Mouse (Mus musculus): ENCODE results near the gene Olfr649. TPM values are rescaled to one million over a fixed set of nuclear protein-coding genes. Genes with fewer than 3 reads are reported as not detected.

Olfr649 gene
- not detected for polyA plus RNA-seq (2014; fragmentation: Illumina TruSeq; extraction: RNeasy Lipid Tissue Mini Kit (QIAGEN cat#74804); ENCODE audit: low read depth, low replicate concordance)

GRCm38 (mm10) chr7:104195885-104196284, at the start of gene Olfr649:
TSS of gene Olfr649 (minus strand) at chr7:104195985.

DNA sequence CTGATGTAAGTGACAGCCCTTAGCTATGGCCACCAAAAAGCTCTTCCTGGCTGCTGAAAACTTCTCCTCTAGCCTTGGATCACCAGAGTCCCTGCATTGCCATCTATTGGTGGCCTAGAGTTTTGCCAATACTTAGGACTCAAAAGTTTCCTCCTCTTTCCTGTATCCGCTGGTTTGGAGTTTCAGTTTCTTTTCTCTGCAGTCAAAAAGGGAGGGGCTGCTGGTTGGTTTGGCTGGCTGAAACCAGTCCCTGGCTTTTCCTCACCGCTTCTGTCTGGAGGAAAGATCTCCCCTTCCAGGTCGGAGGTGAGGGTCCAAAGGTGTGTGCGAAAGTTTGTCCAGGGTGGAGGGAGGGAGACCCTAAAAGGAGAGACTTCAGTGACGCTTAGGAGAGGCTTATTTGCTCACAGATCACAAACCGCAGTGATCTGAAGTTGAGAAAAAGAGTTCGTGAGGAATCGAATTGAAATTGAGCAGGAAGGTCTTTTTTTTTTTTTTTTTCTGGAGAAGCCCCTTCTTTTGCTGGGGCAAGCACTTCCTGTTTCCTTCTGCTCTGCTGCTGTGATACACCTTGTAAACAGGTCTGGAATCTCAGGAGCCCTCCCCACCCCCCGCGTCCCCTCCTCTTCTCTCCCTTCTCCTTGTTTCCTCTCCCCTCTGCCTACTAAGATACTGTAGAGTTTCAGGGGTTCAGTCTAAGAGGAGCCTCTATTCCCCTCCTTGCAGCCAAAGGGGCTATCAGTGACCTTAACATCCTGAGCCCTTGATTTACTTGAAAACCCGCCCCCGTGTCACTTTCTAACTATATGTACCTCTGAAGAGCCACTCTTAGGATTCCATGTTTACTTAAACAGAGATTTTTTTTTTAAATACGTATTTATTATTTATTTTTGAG, 48.7 kb upstream of the Olfr649 start, which contains the start of gene Trim34a:
Gene Trim34a, plus strand, starts transcription at position 171 of the 895 bp plus-strand sequence.

GRCm38 (mm10) chr7:104218701-104219569, 23.1 kb upstream of the Olfr649 start, which contains the start of gene Trim6:
TSS of gene Trim6 (plus strand) at chr7:104218793.

GRCm38 (mm10) chr7:104183292-104183691, 12.5 kb downstream of the Olfr649 start, which contains the start of gene Olfr648:
TSS of gene Olfr648 (minus strand) at chr7:104183392.

DNA sequence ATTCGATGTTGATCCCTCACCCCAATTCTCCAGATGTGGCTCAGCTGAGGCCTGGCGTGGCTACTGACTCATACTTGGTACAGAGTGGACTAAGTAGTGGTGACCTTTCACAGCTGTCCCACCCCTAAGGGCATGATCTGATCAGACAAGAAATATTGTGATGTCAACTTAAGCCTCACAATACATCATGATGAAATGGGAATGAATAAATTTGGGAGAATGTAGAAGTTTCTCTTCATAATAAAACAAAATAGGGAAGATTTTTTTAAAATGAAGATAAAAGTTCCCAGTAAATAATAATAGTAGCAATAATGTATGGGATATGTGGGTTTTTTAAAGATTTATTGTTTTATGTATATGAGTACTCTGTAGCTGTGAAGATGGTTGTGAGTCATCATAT, 45.3 kb downstream of the Olfr649 start, which contains the start of gene Ubqlnl:
Gene Ubqlnl, minus strand, starts transcription at position 101 of the 400 bp plus-strand sequence.

GRCm38 (mm10) chr7:104143179-104143578, 52.6 kb downstream of the Olfr649 start, which contains the start of gene Ubqln3:
TSS of gene Ubqln3 (minus strand) at chr7:104143279.

Other genes starting within 250 kb of the Olfr649 start
- not detected for gene Olfr635, start 224.8 kb downstream of the Olfr649 start, polyA plus RNA-seq (2014; fragmentation: Illumina TruSeq; extraction: RNeasy Lipid Tissue Mini Kit (QIAGEN cat#74804); ENCODE audit: low read depth, low replicate concordance)
- not detected for gene Olfr638, start 197.2 kb downstream of the Olfr649 start, polyA plus RNA-seq (2014; fragmentation: Illumina TruSeq; extraction: RNeasy Lipid Tissue Mini Kit (QIAGEN cat#74804); ENCODE audit: low read depth, low replicate concordance)
- gene Olfr639, start 178.7 kb downstream of the Olfr649 start, polyA plus RNA-seq (2014; fragmentation: Illumina TruSeq; extraction: RNeasy Lipid Tissue Mini Kit (QIAGEN cat#74804); ENCODE audit: low read depth, low replicate concordance): not detected
- not detected for gene Olfr640, start 170.4 kb downstream of the Olfr649 start, polyA plus RNA-seq (2014; fragmentation: Illumina TruSeq; extraction: RNeasy Lipid Tissue Mini Kit (QIAGEN cat#74804); ENCODE audit: low read depth, low replicate concordance)
- gene Olfr641, start 160.5 kb downstream of the Olfr649 start, polyA plus RNA-seq (2014; fragmentation: Illumina TruSeq; extraction: RNeasy Lipid Tissue Mini Kit (QIAGEN cat#74804); ENCODE audit: low read depth, low replicate concordance): not detected
- gene Olfr642, start 143.3 kb downstream of the Olfr649 start, polyA plus RNA-seq (2014; fragmentation: Illumina TruSeq; extraction: RNeasy Lipid Tissue Mini Kit (QIAGEN cat#74804); ENCODE audit: low read depth, low replicate concordance): not detected
- gene 4930516K23Rik, start 134.5 kb downstream of the Olfr649 start, polyA plus RNA-seq (2014; fragmentation: Illumina TruSeq; extraction: RNeasy Lipid Tissue Mini Kit (QIAGEN cat#74804); ENCODE audit: low read depth, low replicate concordance): not detected
- not detected for gene Olfr644, start 124.1 kb downstream of the Olfr649 start, polyA plus RNA-seq (2014; fragmentation: Illumina TruSeq; extraction: RNeasy Lipid Tissue Mini Kit (QIAGEN cat#74804); ENCODE audit: low read depth, low replicate concordance)
- gene Olfr645, start 110.5 kb downstream of the Olfr649 start, polyA plus RNA-seq (2014; fragmentation: Illumina TruSeq; extraction: RNeasy Lipid Tissue Mini Kit (QIAGEN cat#74804); ENCODE audit: low read depth, low replicate concordance): not detected
- not detected for gene Olfr646, start 91.1 kb downstream of the Olfr649 start, polyA plus RNA-seq (2014; fragmentation: Illumina TruSeq; extraction: RNeasy Lipid Tissue Mini Kit (QIAGEN cat#74804); ENCODE audit: low read depth, low replicate concordance)
- gene Ubqln5, start 66.2 kb downstream of the Olfr649 start, polyA plus RNA-seq (2014; fragmentation: Illumina TruSeq; extraction: RNeasy Lipid Tissue Mini Kit (QIAGEN cat#74804); ENCODE audit: low read depth, low replicate concordance): not detected
- not detected for gene Olfr643, start 58.6 kb downstream of the Olfr649 start, polyA plus RNA-seq (2014; fragmentation: Illumina TruSeq; extraction: RNeasy Lipid Tissue Mini Kit (QIAGEN cat#74804); ENCODE audit: low read depth, low replicate concordance)
- not detected for gene Ubqln3, start 52.7 kb downstream of the Olfr649 start, polyA plus RNA-seq (2014; fragmentation: Illumina TruSeq; extraction: RNeasy Lipid Tissue Mini Kit (QIAGEN cat#74804); ENCODE audit: low read depth, low replicate concordance)
- not detected for gene Ubqlnl, start 45.4 kb downstream of the Olfr649 start, polyA plus RNA-seq (2014; fragmentation: Illumina TruSeq; extraction: RNeasy Lipid Tissue Mini Kit (QIAGEN cat#74804); ENCODE audit: low read depth, low replicate concordance)
- not detected for gene Olfm5, start 31.2 kb downstream of the Olfr649 start, polyA plus RNA-seq (2014; fragmentation: Illumina TruSeq; extraction: RNeasy Lipid Tissue Mini Kit (QIAGEN cat#74804); ENCODE audit: low read depth, low replicate concordance)
- gene Olfr648, start 12.6 kb downstream of the Olfr649 start, polyA plus RNA-seq (2014; fragmentation: Illumina TruSeq; extraction: RNeasy Lipid Tissue Mini Kit (QIAGEN cat#74804); ENCODE audit: low read depth, low replicate concordance): not detected
- gene Trim6, start 22.8 kb upstream of the Olfr649 start, polyA plus RNA-seq (2014; fragmentation: Illumina TruSeq; extraction: RNeasy Lipid Tissue Mini Kit (QIAGEN cat#74804); ENCODE audit: low read depth, low replicate concordance): 0.77 TPM
- 14.5 TPM for gene Trim34a, start 48.5 kb upstream of the Olfr649 start, polyA plus RNA-seq (2014; fragmentation: Illumina TruSeq; extraction: RNeasy Lipid Tissue Mini Kit (QIAGEN cat#74804); ENCODE audit: low read depth, low replicate concordance)
- 2.3 TPM for gene Trim5, start 92.1 kb upstream of the Olfr649 start, polyA plus RNA-seq (2014; fragmentation: Illumina TruSeq; extraction: RNeasy Lipid Tissue Mini Kit (QIAGEN cat#74804); ENCODE audit: low read depth, low replicate concordance)
- gene Trim12a, start 119.5 kb upstream of the Olfr649 start, polyA plus RNA-seq (2014; fragmentation: Illumina TruSeq; extraction: RNeasy Lipid Tissue Mini Kit (QIAGEN cat#74804); ENCODE audit: low read depth, low replicate concordance): 17.3 TPM
- gene Trim34b, start 133.5 kb upstream of the Olfr649 start, polyA plus RNA-seq (2014; fragmentation: Illumina TruSeq; extraction: RNeasy Lipid Tissue Mini Kit (QIAGEN cat#74804); ENCODE audit: low read depth, low replicate concordance): 0.32 TPM
- gene Trim12c, start 157.4 kb upstream of the Olfr649 start, polyA plus RNA-seq (2014; fragmentation: Illumina TruSeq; extraction: RNeasy Lipid Tissue Mini Kit (QIAGEN cat#74804); ENCODE audit: low read depth, low replicate concordance): 13.9 TPM
- 0.12 TPM for gene Trim30b, start 173.9 kb upstream of the Olfr649 start, polyA plus RNA-seq (2014; fragmentation: Illumina TruSeq; extraction: RNeasy Lipid Tissue Mini Kit (QIAGEN cat#74804); ENCODE audit: low read depth, low replicate concordance)
- gene Trim30c, start 204.9 kb upstream of the Olfr649 start, polyA plus RNA-seq (2014; fragmentation: Illumina TruSeq; extraction: RNeasy Lipid Tissue Mini Kit (QIAGEN cat#74804); ENCODE audit: low read depth, low replicate concordance): not detected